Mouse (Mus musculus) forebrain, embryonic 13.5 days (tissue): Measurements from ENCODE around the gene Stpg2. TPM values are rescaled to one million over a fixed set of nuclear protein-coding genes. Genes with fewer than 3 reads are reported as not detected.
"Not testable (repeated sequence)": the region's sequence is repeated elsewhere in the genome, so short reads cannot be mapped to it uniquely, and the experiment has no call there.

ENCODE experiments used
- ATAC-seq: fragments of 200-750 bp; cut with Nextera tagmentation; 2 replicates; pipeline ENCODE4 v1.8.0; 2017
- H3K27ac ChIP-seq: fragments of 300-500 bp; sonication (generic); 2 replicates; pipeline ENCODE4 v1.5.1; 2015; ENCODE audit warnings: inconsistent platforms, mild to moderate bottlenecking, moderate library complexity
- H3K27me3 ChIP-seq: fragments of 300-500 bp; sonication (generic); 2 replicates; pipeline ENCODE4 v1.6.1; 2015; ENCODE audit warnings: mild to moderate bottlenecking, inconsistent platforms
- H3K36me3 ChIP-seq: fragments of 300-500 bp; sonication (generic); 2 replicates; pipeline ENCODE4 v1.6.1; 2015; ENCODE audit warnings: mild to moderate bottlenecking, inconsistent platforms; ENCODE audit not compliant: poor library complexity, severe bottlenecking
- H3K4me1 ChIP-seq: fragments of 300-500 bp; sonication (generic); 2 replicates; pipeline ENCODE4 v1.6.1; 2015; ENCODE audit warnings: inconsistent platforms
- H3K4me2 ChIP-seq: fragments of 300-500 bp; sonication (generic); 2 replicates; pipeline ENCODE4 v1.6.1; 2015; ENCODE audit warnings: inconsistent platforms, mild to moderate bottlenecking, moderate library complexity
- H3K4me3 ChIP-seq: fragments of 300-500 bp; sonication (generic); 2 replicates; pipeline ENCODE4 v1.5.1; 2015; ENCODE audit warnings: mild to moderate bottlenecking, inconsistent platforms
- H3K9ac ChIP-seq: fragments of 300-500 bp; sonication (generic); 2 replicates; pipeline ENCODE4 v1.6.1; 2015; ENCODE audit warnings: mild to moderate bottlenecking, inconsistent platforms
- H3K9me3 ChIP-seq: fragments of 300-500 bp; sonication (generic); replicated peaks from 2 replicates; pipeline ENCODE4 v1.6.1; 2016; ENCODE audit warnings: inconsistent platforms
- WGBS: fragments of 180-500 bp; shearing (Covaris S2); methylation state at CpG from one replicate; pipeline ENCODE4 v1.1.7; 2015; 5-methylcytosine and 5-hydroxymethylcytosine counted together
- polyA plus RNA-seq: library from polyadenylated mRNA; unstranded; fragments of >200 nt; fragmentation: Nextera tagmentation; extraction: Ambion mirVana; gene quantifications from 2 replicates; pipeline ENCODE4 v1.2.1, GENCODE M21; 2015

Gene Stpg2
- polyA plus RNA-seq, 1 experiment from 2014 or later: not detected

DNA sequence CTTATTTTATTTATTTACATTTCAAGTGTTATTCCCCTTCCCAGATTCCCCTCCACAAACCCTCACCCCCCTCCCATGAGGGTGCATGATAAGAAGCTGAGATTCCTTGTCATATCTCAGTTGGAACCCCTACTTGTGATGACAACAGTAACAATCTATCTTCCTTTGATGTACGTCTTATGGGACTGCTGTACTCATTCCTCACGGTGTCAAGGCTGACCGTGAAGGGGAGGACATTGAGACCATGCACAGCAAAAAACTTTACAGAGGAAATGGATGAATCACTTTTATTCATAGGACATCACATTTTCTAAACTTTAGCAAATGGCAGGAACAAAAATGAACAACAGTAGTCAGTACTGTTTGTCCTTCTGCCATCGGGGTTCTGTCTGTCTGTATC is 21.3 kb downstream of the Stpg2 start:
- no peak for ATAC-seq
- Histone ChIP-seq H3K36me3 (no peaks in the 10 kb centered on the region), H3K4me2 (no peak overlapping the region), H3K9me3 (no peaks in the 10 kb centered on the region), H3K27me3 (no peaks in the 10 kb centered on the region), H3K9ac (no peak overlapping the region), H3K4me3 (no peak overlapping the region), H3K4me1 (no peaks in the 10 kb centered on the region), H3K27ac (no peak overlapping the region)
- WGBS: 89% methylated on average over 4 of the region's 4 CpGs

DNA sequence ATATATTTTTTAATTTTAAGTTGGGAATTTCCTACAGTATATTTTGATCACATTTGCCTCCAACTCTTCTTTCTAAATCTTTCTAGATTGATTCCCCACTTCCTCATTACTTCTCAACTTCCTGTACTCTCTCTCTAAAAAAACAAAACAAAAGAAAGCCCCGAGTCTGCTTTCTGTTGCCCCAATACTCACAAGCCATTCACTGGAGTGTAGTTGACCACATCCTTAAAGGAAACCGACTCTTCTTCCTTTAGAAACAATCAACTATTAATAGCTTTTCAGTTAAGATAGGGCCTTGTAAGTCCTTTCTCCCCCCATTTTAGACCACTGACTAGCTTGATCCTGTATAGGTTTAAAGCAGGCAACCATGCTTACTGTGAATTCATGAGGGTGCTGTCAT is 39.7 kb downstream of the Stpg2 start:
- H3K27ac ChIP-seq: no peak overlapping the region

DNA sequence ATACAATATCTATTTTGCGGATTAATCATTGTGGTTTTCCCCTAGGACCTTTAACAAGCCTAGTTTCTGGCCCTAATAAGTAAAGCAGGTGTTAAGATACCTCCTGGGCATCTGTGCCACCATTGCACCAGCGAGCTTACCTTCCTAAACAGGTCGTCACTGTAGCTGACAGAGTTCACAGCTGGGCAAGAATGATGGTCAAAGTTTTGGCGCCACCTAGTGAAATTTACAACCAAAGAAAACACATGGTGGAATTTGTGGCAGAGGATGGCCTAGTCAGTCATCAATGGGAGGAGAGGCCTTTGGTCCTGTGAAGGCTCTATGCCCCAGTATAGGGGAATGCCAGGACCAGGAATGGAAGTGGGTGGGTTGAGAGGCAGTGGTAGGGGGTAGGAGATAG is 41.0 kb downstream of the Stpg2 start:
- H3K9ac ChIP-seq: no peak overlapping the region
- no peaks in the 10 kb centered on the region for H3K9me3 ChIP-seq
- no peak overlapping the region for H3K4me2 ChIP-seq
- no peaks in the 10 kb centered on the region for H3K4me1 ChIP-seq
- no peak overlapping the region for H3K27ac ChIP-seq
- no peaks in the 10 kb centered on the region for H3K27me3 ChIP-seq
- 55% methylated on average over 4 of the region's 4 CpGs for WGBS
- H3K4me3 ChIP-seq: no peak overlapping the region
- H3K36me3 ChIP-seq: no peaks in the 10 kb centered on the region
- ATAC-seq: no peak

More for the DNA sequence above, 39.7 kb downstream of the Stpg2 start:
- no peaks in the 10 kb centered on the region for H3K9me3 ChIP-seq
- WGBS: 83% methylated on average over 2 of the region's 2 CpGs
- H3K36me3 ChIP-seq: no peaks in the 10 kb centered on the region
- no peak overlapping the region for H3K9ac ChIP-seq
- H3K4me3 ChIP-seq: no peak overlapping the region
- H3K4me1 ChIP-seq: no peaks in the 10 kb centered on the region
- no peaks in the 10 kb centered on the region for H3K27me3 ChIP-seq
- H3K4me2 ChIP-seq: no peak overlapping the region
- no peak for ATAC-seq

DNA sequence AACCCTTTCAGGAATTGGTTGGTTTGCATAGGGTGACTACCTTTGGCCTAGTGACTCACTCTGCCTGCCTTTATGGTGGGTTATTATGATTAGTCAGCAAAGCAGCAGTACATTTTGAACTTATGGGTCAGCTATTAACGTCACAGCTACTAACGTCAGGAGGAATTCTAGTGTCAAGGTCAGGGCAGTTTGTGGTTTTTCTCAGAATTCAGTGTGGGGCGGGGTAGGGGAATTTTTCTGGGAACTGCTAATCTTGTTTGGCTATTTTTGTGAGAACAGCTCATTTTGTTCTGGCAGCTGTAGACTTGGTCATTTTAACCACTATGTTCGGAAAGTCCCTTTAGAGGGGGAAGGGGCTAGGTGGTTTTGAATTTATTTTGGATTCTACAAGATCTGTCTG is 56.9 kb downstream of the Stpg2 start:
- 92% methylated on average over 4 of the region's 4 CpGs for WGBS
- ATAC-seq, H3K9me3 ChIP-seq, H3K4me2 ChIP-seq, H3K27ac ChIP-seq, H3K4me1 ChIP-seq, H3K27me3 ChIP-seq, H3K36me3 ChIP-seq, H3K4me3 ChIP-seq, H3K9ac ChIP-seq: not testable (repeated sequence)

DNA sequence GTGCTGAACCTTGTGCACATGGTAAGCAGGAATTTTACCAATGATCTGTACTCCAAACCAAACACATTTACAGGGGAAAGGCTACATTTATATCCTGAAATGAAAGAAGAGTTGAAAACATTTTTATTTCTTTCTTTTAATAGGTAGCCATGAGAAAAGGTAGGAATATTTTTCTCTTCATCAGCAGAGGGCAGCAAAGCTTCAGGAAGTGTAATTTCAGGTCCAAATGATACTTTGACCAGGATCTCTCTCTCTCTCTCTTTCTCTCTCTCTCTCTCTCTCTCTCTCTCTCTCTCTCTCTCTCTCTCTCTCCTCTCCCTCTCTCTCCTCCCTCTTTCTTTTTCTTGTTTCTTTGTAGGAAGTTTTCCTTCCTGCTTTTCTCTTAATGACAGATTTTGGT is 92.4 kb downstream of the Stpg2 start:
- no peak overlapping the region for H3K4me3 ChIP-seq
- H3K27ac ChIP-seq: no peak overlapping the region
- no peak overlapping the region for H3K4me2 ChIP-seq
- no peak for ATAC-seq
- no peaks in the 10 kb centered on the region for H3K27me3 ChIP-seq
- no peak overlapping the region for H3K9ac ChIP-seq
- H3K4me1 ChIP-seq: no peaks in the 10 kb centered on the region
- H3K9me3 ChIP-seq: no peaks in the 10 kb centered on the region
- no peaks in the 10 kb centered on the region for H3K36me3 ChIP-seq

DNA sequence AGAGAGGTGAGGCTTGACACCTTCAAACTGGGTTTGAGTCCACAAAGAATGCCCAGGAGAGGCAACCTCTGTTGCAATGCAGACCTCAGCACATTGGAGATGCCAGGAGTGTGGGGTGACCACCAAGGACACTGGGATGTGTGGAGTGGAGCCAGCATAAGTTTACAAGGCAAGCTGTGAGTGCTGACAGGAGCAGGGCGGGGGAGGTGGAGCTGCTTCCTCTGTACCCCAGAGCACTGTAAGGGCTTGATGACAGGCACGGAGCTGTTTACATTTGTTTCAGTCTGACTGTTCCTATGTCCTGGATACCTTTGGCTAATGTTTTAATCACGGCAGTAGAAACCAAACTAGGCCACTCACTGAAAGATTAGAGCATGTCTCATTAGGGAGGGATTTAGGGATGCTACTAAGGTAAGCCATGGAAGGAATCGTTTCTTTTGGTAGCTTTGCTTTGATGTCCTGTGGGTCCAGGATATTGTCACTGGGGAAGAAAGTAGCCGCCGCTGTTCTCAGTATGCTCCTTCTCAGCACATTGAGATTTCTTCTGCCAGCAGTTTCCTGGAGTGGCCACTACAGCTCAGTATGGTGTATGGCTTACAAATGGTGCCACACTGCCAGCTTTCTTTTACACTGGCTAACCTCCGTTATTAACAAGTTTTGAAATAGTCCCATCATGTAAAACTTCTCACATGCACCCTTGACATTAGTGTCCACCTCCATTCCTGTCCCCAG is 102.8 kb downstream of the Stpg2 start:
- Histone ChIP-seq H3K36me3 (no peaks in the 10 kb centered on the region), H3K4me3 (no peak overlapping the region), H3K27me3 (no peaks in the 10 kb centered on the region), H3K4me1 (no peaks in the 10 kb centered on the region), H3K9ac (no peak overlapping the region), H3K27ac (no peak overlapping the region), H3K4me2 (no peak overlapping the region), H3K9me3 (no peaks in the 10 kb centered on the region)
- no peak for ATAC-seq
- WGBS: 42% methylated on average over 7 of the region's 7 CpGs

DNA sequence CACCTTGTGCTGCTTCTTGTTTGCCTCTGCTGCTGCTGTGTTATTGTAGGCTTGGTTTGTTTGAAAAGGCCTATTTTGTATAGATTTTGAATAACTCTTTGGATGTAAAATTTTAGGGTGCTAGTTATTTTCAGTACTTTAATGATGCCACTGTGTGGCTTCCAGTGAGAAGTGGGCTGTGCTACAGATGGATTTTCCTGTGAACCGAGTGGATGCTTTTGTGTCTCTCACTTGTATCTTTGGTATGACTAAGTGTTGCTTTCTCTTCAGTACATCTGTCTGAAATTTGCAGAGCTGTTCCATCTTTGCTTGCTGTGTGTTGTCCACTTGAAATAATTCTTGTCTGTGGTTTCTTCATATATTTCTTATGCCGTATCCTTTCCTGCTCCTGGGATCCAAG is 106.2 kb downstream of the Stpg2 start:
- no peaks in the 10 kb centered on the region for H3K4me1 ChIP-seq
- H3K36me3 ChIP-seq: no peaks in the 10 kb centered on the region
- no peak for ATAC-seq
- H3K9ac ChIP-seq: no peak overlapping the region
- H3K4me3 ChIP-seq: no peak overlapping the region
- H3K27me3 ChIP-seq: no peaks in the 10 kb centered on the region
- WGBS: 92% methylated on average over 2 of the region's 2 CpGs
- no peak overlapping the region for H3K4me2 ChIP-seq
- no peak overlapping the region for H3K27ac ChIP-seq
- no peaks in the 10 kb centered on the region for H3K9me3 ChIP-seq

GRCm38 (mm10) chr3:139380494-139380893 is 175.0 kb downstream of the Stpg2 start:
- Histone ChIP-seq H3K4me3 (no peak overlapping the region), H3K4me1 (no peaks in the 10 kb centered on the region), H3K9me3 (no peaks in the 10 kb centered on the region), H3K9ac (no peak overlapping the region), H3K27ac (no peak overlapping the region), H3K36me3 (no peaks in the 10 kb centered on the region), H3K4me2 (no peak overlapping the region), H3K27me3 (no peaks in the 10 kb centered on the region)
- no peak for ATAC-seq
- 91% methylated on average over 3 of the region's 3 CpGs for WGBS

DNA sequence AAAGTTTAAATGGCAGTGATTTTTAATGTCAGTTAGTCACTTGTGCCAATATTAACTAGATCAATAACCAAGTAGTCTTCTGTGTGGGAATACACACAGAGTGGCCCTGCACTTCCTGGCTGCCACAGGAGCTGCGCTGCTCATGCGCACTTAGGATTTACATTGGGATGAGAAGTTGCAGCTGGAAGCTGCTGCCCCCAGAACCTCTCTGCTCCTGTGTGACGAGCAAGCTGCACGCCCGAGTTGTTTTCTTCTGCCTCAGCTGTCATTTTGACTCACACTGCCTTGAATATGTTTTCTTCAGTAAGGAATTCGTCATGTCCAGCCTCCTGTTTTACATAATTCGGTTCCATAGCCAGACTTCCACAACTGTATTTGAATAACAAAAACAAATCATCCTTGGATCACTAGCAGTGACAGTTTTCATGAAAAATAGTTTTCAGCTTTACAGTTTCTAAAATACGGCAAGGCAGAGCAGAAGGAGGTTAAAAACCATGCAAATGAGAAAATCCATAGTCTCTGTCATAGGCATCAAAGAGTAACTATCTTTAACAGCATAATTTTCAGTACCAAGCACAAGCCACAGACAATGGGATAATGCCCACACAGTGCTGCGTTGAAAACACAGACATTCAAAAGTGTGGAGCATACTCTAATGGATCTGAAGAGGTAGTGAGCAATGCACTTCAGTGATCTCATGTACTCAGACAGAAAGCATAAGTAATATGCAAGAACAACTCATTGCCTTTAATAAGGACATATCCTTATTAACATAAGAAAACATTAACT is 191.8 kb downstream of the Stpg2 start:
- no peak overlapping the region for H3K4me2 ChIP-seq
- no peaks in the 10 kb centered on the region for H3K27me3 ChIP-seq
- peaks cover 6% of the 10 kb centered on the region for H3K9me3 ChIP-seq
- no peaks in the 10 kb centered on the region for H3K36me3 ChIP-seq
- H3K27ac ChIP-seq: no peak overlapping the region
- no peaks in the 10 kb centered on the region for H3K4me1 ChIP-seq
- no peak overlapping the region for H3K4me3 ChIP-seq
- no peak overlapping the region for H3K9ac ChIP-seq
- ATAC-seq: peak; percentile 21; the same call in 1 of the 2 replicates
- 61% methylated on average over 9 of the region's 9 CpGs for WGBS

GRCm38 (mm10) chr3:139404673-139405072 is 199.2 kb downstream of the Stpg2 start:
- no peaks in the 10 kb centered on the region for H3K27me3 ChIP-seq
- H3K4me2 ChIP-seq: no peak overlapping the region
- ATAC-seq: no peak
- H3K9ac ChIP-seq: no peak overlapping the region
- H3K4me1 ChIP-seq: no peaks in the 10 kb centered on the region
- no peak overlapping the region for H3K4me3 ChIP-seq
- H3K9me3 ChIP-seq: no peaks in the 10 kb centered on the region
- H3K27ac ChIP-seq: no peak overlapping the region
- 94% methylated on average over 3 of the region's 3 CpGs for WGBS
- no peaks in the 10 kb centered on the region for H3K36me3 ChIP-seq

- Histone ChIP-seq H3K27me3 (no peaks in the 10 kb centered on the region), H3K4me1 (no peaks in the 10 kb centered on the region), H3K4me3 (no peak overlapping the region), H3K4me2 (no peak overlapping the region), H3K36me3 (no peaks in the 10 kb centered on the region), H3K9ac (no peak overlapping the region), H3K9me3 (no peaks in the 10 kb centered on the region), H3K27ac (no peak overlapping the region)
- 34% methylated on average over 5 of the region's 5 CpGs for WGBS
- peak; percentile 72 for ATAC-seq
Observed at GRCm38 (mm10) chr3:139419142-139419541, 213.6 kb downstream of the Stpg2 start.

- 71% methylated on average over 7 of the region's 7 CpGs for WGBS
- no peaks in the 10 kb centered on the region for H3K36me3 ChIP-seq
- H3K4me1 ChIP-seq: peaks cover 4% of the 10 kb centered on the region; the same call in 1 of the 2 replicates
- no peak overlapping the region for H3K4me3 ChIP-seq
- H3K27me3 ChIP-seq: no peaks in the 10 kb centered on the region
- H3K9me3 ChIP-seq: no peaks in the 10 kb centered on the region
- no peak overlapping the region for H3K4me2 ChIP-seq
- no peak overlapping the region for H3K9ac ChIP-seq
- H3K27ac ChIP-seq: no peak overlapping the region
- ATAC-seq: no peak
Observed at GRCm38 (mm10) chr3:139442170-139442569, 236.7 kb downstream of the Stpg2 start.
